ENCODE assay signal across 12 mouse cellular contexts in genomic region chr11:4235665-4236545, GRCm38 (mm10). TPM values are rescaled to one million over a fixed set of nuclear protein-coding genes. Genes with fewer than 3 reads are reported as not detected.
DNase-seq lines count a peak whose midpoint lies in the region; TF ChIP-seq lines count a peak whose summit lies in the region.
"Had no signal": no experiment of that assay in that cellular context is flagged by ENCODE, and none has a peak within 500 bp of the region (broad histone marks: within the 10 kb centered on the region; RNA-seq: fewer than 3 reads in every experiment).

Gene Osm (plus strand): TSS chr11:4236420.

- 82% methylated on average over 16 of the region's 16 CpGs for WGBS in liver, adult 2 months
- 16% methylated on average over 16 of the region's 16 CpGs for WGBS in spleen, adult 2 months

- no peaks in the 10 kb centered on the region for H3K27me3 ChIP-seq in liver, adult 2 months (ENCODE audit: control insufficient read depth, insufficient read depth, low read length)
- H3K27me3 ChIP-seq in spleen, adult 2 months (ENCODE audit: control insufficient read depth, insufficient read depth, low read length): no peaks in the 10 kb centered on the region
- H3K27me3 ChIP-seq: embryonic facial prominence, embryonic 15.5 days; lung, embryonic 15.5 days; neural tube, embryonic 15.5 days had no signal

- H3K27ac ChIP-seq in liver, adult 2 months (replicated peaks; ENCODE audit: insufficient read depth, low read depth, low read length): no peak within 1 kb of the TSS
- peak within 1 kb of the TSS; percentile 70 for H3K27ac ChIP-seq in spleen, adult 2 months (ENCODE audit: insufficient read depth, low read length)
- H3K27ac ChIP-seq: embryonic facial prominence, embryonic 15.5 days; heart, embryonic 13.5 days; lung, embryonic 15.5 days; neural tube, embryonic 15.5 days had no signal

- peak within 1 kb of the TSS; percentile 36; the same call in 1 of the 2 replicates for H3K4me3 ChIP-seq in liver, adult 2 months (ENCODE audit: insufficient read depth, low read depth, low read length)
- H3K4me3 ChIP-seq in spleen, adult 2 months (ENCODE audit: extremely low read depth, insufficient read depth, insufficient read length): peak within 1 kb of the TSS; percentile 67
- H3K4me3 ChIP-seq: embryonic facial prominence, embryonic 15.5 days; heart, embryonic 13.5 days; lung, embryonic 15.5 days; neural tube, embryonic 15.5 days had no signal

- H3K36me3 ChIP-seq in liver, adult 2 months (ENCODE audit: control insufficient read depth, insufficient read depth, low read length): no peaks in the 10 kb centered on the region
- peaks cover 9% of the 10 kb centered on the region for H3K36me3 ChIP-seq in spleen, adult 2 months (ENCODE audit: control insufficient read depth, insufficient read depth, low read length)
- H3K36me3 ChIP-seq: embryonic facial prominence, embryonic 15.5 days; heart, embryonic 13.5 days; lung, embryonic 15.5 days; neural tube, embryonic 15.5 days had no signal

- H3K9ac ChIP-seq in liver, adult 2 months (ENCODE audit: low read depth, low read length): no peak within 1 kb of the TSS
- H3K9ac ChIP-seq: embryonic facial prominence, embryonic 15.5 days; heart, embryonic 13.5 days; lung, embryonic 15.5 days; neural tube, embryonic 15.5 days had no signal

- TF ChIP-seq CTCF in liver, adult 2 months (IDR thresholded peaks at IDR 0.05; ENCODE audit: low read depth, low read length): no peak
- TF ChIP-seq CTCF in spleen, adult 2 months (IDR thresholded peaks at IDR 0.05; ENCODE audit: extremely low read depth, insufficient read depth, insufficient read length, insufficient replicate concordance): no peak

- no peaks in the 10 kb centered on the region for H3K4me1 ChIP-seq in liver, adult 2 months (ENCODE audit: control insufficient read depth, insufficient read depth, low read length)
- peaks cover 15% of the 10 kb centered on the region; the same call in 1 of the 2 replicates for H3K4me1 ChIP-seq in spleen, adult 2 months (ENCODE audit: control insufficient read depth, insufficient read depth, insufficient read length)
- H3K4me1 ChIP-seq: embryonic facial prominence, embryonic 15.5 days; lung, embryonic 15.5 days; neural tube, embryonic 15.5 days had no signal

- no peaks in the 10 kb centered on the region for H3K79me2 ChIP-seq in liver, adult 2 months (ENCODE audit: control insufficient read depth, insufficient read depth, low read length)

- TF ChIP-seq POLR2A in liver, adult 2 months (IDR thresholded peaks at IDR 0.05; ENCODE audit: extremely low read depth, insufficient read depth, low read length): no peak
- peak; percentile 13; the same call in 1 of the 2 replicates for TF ChIP-seq POLR2A in spleen, adult 2 months (IDR thresholded peaks at IDR 0.05; ENCODE audit: low read depth, low read length)

- DNase-seq in CD8-positive naive resting alpha-beta T cell, adult 2 months (ENCODE audit: low read depth in 2 of 2, low spot score in 2 of 2): peak; percentile 37 to 55
- peak; percentile 83 for DNase-seq in MEL-GATA-1-ER (ENCODE audit: extremely low read depth, low read depth)
- DNase-seq in liver, adult 2 months (ENCODE audit: extremely low read depth, low read depth, low spot score): no peak
- DNase-seq in spleen, adult 2 months (ENCODE audit: low read depth in 1 of 2, low spot score in 2 of 2): peak in 1 of 2 experiments; percentile 67
- DNase-seq in ovary, postnatal 10 days (ENCODE audit: low spot score): no peak
- no peak for DNase-seq in cerebellum, adult 9-10 months
- DNase-seq in left cerebral cortex, adult 18-20 months (ENCODE audit: low spot score in 2 of 2): no peak
- DNase-seq: adrenal gland, adult 8-10 months had no signal

RNA-seq across cellular contexts. Expression of gene Osm, which starts in this region (rescaled TPM):
- 0.47 TPM in 1 of 2 replicates, not detected in the other for total RNA-seq in liver, adult 2 months (2014; rRNA removed)
- polyA plus RNA-seq in liver, adult 2 months (2012; rRNA removed): not detected in 2 replicates
- 3.3 and 3.7 TPM in 2 replicates for polyA plus RNA-seq in spleen, adult 2 months (2012; rRNA removed)
- total RNA-seq in left cerebral cortex, adult 18-20 months (2021): under 1 TPM in 1 of 2 experiments, not detected in 1; 0.19 TPM
- polyA plus RNA-seq: heart, embryonic 13.5 days; neural tube, embryonic 15.5 days had no signal

Comparison
In these comparisons a context has a peak if more than half of its experiments do, and no peak if none do; other contexts are left out.
1. DNase-seq: peak in CD8-positive naive resting alpha-beta T cell, adult 2 months (2 of 2) and MEL-GATA-1-ER (single experiment); none in liver, adult 2 months (single experiment), ovary, postnatal 10 days (single experiment), cerebellum, adult 9-10 months (single experiment) and left cerebral cortex, adult 18-20 months (0 of 2).